Mouse (Mus musculus) erythroblast, adult 5-6 weeks (primary cell): ENCODE results near the gene Hck. TPM values are rescaled to one million over a fixed set of nuclear protein-coding genes. Genes with fewer than 3 reads are reported as not detected.

Source experiments
- ATAC-seq: replicated peaks from 2 replicates; pipeline ENCODE4 v1.8.0; 2016; ENCODE audit warnings: moderate number of reproducible peaks, mild to moderate bottlenecking, moderate TSS enrichment, inconsistent platforms; ENCODE audit not compliant: poor library complexity, low FRiP score, severe bottlenecking
- total RNA-seq, 2 experiments: library from RNA; stranded (forward) in 1 of 2; stranded (reverse) in 1 of 2; fragments of 150-400 nt in 1 of 2; fragments of 200-764, 138-1000 nt in 1 of 2; gene quantifications; 2 replicates each; pipeline versions ENCODE4 v1.2.3 to v1.2.4; 2015 to 2017; ENCODE audit warnings: low replicate concordance in 2 of 2

The Hck gene
- 19.2 and 46.6 TPM in 2 replicates for total RNA-seq (2015; ENCODE audit: low replicate concordance)
- 28.7 and 45.7 TPM in 2 replicates for total RNA-seq (2017; ENCODE audit: low replicate concordance)

DNA sequence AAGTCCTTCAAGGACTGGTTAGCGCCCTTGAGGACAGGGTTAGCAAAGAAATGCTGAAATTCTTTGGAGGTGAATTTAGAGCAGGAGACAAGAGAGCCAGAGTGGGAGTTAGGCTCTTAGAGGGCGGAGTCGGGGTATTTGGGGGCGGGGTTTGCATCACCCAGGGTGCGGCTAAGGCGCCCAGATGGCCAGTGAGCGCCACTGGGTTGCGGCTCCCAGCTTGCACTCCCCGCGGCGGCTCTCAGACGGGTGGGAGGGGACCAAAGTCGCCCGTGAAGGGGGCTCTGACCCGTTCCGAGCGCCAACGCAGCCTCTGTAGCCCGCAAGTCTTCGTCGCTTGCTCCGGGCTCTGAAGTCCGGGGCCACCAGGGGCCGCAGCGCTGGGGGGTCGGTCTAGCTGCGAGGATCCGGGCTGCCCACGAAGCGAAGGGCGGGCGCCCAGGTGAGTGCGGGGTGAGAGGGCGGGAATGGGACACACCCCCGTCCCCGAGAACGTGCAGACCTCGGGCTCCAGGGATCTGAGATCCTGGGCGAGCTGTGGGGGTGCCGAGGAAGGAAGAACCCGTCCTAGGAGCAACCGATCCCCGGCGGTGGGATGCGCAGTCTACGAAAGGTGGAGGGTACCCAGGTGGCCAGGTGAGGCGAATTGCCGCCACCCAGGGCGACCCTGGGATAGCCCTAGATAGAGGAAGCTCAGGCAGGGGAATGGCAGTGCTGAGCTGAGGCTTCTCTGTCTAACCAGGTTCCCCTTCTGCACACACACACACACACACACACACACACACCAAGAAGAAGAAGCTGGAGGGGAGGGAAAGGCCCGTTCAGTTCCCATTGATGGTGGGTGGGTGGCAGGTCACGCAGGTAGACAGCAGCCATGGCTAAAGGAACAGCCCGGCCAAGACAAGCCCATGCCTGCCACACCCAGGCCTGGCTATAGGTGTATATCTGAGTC, at the start of gene Hck:
Hck (plus strand) TSS at position 156 of the 952 bp plus-strand sequence.
- no peak for ATAC-seq

DNA sequence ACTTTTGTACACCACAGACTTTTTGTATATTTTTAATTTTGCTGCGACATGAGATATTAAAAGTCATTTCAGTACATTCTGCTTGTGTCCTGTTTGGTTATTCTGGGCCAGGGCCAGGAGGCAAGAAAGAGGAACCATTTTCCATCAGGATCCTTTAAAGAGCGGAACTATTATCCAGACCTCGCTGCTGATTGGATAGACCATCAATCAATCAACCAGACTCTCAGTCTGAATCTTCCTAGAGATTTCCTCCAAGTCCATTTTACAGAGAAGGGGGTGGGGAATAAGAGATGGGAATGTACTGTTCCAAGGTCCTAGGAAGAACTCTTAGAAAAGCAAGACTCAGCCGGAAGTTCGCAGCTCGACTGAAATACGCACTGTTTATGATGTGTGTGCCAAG, 48.1 kb upstream of the Hck start:
- ATAC-seq, result no peak

DNA sequence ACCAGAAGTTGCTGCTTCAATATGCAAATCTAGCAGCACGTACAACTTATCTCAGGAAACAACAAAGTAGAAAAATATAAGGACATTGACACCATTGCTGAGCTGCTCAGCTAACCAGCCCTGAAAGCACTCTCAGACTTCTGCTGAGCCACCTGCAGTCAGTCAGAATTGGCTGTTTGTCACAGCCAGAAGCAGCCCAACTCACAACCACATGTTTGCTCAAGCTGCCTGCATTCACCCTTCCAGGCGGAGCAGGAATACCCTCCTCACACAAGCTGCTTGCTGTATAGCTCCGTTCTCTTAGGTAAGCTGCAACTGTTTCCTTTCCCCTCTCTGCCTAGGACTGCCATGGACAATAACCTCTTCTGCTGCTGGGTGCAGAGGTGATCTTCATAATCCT, 44.9 kb upstream of the Hck start:
- no peak for ATAC-seq

DNA sequence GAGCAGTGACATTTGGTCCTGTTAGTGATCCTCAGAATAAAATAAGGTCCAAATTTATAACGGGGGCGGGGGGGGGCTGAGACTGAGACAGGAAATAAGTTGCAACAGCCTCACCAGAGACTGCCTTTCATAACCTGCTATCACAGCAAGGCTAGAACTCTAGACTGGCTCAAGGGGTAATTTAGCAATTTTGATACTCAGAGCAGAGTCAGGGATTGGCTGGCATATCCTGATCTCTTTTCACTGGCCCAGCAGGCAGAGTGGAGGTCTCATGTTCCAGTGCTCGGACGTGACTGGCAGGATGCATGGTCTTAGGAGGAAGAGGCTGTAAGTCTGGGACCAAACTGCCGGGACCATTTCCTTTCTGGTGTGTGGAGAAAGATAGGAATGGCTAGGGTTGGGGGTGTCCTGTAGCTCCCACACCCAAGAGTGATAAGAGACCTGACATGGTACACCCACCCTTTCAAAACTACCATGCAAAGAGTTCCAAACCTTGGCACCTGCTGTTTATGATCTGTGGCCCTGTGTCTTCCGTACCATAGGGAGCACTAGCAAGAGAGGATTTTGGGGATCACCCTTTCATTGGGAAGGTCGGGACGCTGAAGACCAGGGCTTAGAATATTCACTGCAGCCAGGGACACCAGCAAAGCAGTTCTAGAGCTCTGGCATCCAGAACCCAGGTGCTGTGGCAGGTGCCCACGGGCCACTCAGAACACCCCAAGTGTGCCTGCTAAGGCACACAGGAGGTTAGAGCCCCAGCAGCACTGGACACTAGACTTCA, 43.9 kb upstream of the Hck start:
- ATAC-seq, result no peak

DNA sequence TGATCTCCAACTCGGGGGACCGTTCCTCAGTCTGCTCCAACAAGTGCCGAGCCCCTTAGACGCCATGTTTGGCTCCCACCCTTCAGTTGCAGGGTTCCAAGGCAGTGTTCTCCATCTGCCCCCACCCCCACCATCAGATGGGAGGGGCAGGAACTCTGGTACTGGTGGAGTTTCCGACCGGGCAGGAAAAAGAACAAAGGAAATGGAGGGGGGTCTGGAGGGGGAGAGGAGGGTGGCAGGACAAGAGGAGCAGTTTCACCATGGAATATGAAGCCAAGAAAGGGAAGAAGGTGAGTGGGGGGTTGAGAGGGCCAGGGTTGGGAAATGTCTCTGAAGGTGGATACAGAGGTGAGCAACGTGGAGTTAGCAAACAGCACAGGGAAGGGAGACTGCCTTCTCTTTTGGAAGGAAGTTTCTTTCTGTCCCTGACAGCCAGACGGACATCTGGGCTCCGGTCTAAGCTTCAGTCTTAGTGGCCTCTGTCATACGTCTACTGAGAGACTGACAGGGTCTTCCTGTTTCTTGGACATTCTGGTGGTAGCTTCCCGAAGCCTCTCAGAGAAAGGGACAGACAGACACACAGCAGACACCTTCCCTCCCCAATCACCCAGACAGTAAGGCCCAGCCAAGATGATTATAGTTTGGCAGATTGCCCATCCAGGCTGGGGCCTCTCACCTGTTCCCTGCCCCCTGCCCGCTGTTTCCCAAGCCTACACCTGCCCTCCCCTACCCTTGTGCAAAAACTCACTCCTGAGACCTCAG, 42.3 kb upstream of the Hck start, which contains the start of gene Ccm2l:
Ccm2l (plus strand) TSS at position 209 of the 762 bp plus-strand sequence.
- ATAC-seq, result no peak

DNA sequence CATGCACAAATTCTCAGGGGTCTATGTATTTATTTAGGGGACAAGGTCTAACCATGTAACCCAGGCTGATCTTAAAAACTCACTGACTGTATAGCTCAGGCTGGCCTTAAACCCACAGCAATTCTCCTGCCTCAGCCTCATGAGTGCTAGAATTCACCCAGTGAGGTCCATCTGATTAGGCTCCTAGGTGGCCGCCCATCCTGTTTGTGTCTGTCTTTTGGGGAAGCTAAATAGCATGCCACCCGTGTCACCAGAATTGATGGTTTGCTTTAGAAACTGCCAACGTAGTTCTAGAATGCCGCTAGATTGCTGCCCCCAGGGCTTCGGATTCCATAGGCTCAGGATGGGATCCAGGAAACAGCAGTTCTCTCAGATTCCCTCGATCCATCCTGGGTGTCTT, 41.3 kb upstream of the Hck start:
- ATAC-seq, result no peak

DNA sequence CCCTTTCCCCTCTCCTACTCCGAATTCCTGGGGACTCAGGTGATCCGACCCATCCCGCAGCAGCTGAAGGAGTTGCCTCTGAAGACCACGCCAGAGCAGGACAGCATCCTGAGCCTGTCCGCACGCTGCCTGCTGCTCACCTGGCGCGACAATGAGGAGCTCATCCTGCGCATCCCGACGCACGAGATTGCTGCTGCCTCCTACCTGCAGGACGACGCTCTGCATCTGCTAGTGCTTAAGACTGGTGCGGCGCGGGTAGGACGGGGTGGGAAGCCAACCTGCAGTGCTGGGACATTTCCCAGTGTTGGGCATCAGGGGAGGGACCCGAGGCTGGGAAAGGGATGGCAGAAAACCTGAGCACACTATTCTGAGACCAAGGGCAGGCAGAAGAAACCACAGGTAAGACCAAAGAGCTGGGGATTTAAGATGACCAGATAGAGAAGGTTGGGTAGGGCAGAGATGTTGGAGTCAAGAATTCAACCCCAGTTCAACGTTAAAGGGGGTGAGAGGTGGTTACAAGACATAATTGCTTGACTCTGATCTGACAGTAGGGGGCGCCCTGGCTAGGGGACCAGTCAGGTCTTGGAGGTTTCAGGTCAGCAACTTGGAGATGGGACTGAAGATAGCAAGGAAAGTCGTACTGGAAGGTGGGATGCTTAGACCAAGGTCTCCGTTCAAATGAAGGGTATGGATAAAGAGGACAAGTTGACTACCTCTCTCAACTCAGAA, 37.3 kb upstream of the Hck start:
- ATAC-seq, result no peak

DNA sequence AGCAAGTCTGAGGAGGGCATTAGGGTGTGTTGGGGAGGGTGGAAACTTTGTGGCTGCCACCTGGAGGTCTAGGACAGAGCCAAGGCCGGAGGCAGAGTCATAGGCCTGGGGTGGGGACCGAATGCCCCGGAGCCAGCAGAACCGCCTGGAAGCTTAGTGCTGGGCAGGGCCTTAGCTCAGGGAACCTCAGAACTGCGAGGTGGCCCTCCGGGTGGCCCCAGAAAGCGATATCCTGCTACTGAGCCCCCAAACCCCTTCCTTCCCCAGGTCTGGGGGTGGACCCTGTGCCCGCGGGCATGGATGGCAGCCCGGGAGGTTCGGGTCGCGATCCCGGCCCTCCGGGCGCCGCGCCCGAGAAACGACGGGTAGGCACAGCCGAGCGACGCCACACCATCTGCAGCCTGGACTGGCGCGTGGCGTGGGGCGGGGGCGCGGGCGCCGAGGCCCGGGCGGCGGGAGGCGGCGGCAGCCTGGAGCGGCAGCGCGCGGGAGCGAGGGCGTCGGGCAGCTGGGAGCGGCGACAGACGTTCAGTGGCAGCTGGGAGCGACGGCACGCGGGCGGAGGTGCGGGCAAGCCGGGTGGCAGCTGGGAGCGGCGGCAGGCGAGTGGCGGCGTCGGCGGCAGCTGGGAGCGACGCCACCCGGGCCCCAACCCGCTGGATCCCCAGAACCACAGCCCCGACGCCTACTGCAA, 36.6 kb upstream of the Hck start:
- ATAC-seq, result no peak

DNA sequence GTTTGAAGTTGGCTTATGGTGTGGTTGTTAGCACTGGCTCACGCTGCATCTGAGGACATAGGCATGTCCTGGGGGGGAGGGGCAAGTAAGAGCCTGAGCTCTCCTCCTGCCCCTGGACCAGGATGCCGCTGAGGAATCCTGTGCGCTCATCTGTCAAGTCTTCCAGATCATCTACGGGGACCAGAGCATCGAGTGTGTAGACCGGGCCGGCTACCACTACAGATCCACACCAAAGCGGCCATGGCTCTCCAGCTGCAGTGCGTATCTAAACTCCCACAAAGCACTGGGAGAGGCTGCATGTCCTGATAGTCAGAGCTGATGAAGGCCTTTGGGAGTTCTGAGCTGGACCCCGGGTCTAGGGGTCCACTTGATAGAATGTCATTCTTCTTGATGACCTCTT, 33.6 kb upstream of the Hck start:
- ATAC-seq, result no peak

DNA sequence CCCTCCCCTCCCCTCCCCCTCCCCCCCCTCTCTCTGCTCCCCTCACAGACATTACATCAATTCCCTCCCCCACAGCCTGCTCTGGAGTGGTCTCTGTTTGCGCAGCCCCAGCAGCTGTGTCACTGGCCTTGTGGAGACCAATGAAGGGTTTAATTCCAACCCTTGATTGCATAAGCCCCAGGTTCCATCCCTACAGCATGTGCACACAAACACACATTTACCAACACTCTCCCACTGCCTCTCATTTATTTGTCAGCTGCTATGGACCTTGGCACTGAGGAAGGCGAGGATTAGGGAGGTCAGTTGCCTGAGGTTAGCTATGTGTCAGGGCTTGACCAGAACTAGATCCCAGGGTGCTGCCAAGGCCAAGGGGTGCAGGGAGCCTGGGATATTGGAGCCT, 32.3 kb upstream of the Hck start:
- ATAC-seq, result no peak

DNA sequence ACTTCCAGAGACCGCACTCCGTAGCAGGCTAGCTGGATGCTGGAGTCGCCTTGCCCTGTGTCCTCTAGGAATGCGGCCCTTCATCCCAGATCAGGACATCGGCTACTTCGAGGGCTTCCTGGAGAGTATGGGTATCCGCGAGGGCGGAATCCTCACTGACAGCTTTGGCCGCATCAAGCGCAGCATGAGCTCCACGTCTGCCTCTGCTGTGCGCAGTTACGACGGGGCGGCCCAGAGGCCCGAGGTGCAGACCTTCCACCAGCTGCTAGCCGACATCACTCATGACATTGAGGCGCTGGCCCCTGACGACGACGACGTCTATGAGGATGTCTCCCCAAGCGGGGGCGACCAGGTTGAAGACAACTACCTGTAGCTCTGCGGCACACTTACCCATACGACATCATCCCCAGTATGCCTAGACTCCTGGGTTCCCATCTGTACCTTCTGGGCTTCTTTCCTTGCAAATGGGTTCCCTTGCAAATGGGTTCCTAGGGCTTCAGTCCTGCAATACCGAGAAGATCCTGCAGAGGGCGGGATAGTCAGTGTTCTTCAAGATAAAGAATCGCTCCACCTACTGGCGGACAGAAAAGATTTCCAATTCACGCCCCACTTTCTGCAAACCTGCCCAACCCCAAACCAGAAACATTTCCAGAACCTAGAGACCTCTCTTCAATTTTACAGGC, 27.3 kb upstream of the Hck start:
- ATAC-seq, result peak; percentile 60; the same call in 1 of the 2 replicates

DNA sequence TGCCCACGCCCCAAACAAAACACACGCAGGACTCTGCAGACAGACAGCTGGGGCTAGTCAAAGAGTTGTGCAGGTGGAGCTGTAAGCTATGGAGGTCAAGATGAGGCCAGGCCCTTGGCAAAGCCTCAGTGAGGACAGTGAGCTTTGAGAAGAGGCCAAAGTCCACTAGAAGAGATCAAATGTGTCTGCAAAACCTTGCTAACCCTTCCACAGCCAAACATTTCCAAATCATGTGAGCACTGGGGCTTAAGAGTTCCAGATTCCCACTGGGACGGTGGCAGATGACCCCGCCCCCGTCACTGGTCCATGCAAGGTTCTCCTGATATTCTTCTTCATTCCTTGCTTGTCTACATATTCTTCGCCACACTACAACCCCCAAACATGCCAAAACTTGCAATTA, 26.4 kb upstream of the Hck start:
- no peak for ATAC-seq

DNA sequence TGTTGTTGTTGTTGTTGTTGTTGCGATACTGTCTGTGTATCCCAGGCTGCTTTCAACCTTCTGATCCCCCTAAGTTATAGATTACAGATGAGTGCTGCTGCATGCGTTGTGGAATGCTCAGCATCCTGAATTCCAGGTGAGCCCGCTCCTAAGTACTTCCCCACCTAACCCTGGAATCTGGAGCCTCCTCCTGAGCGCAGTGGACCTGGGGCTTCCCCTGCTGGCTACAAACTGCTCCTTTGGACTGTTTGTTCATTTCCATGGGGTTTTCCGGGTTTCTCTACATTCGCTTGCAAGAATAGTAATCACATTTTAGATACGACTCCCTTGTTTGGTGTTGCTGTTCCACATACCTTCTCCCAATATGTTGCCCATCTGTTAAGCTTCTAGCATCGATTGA, 25.0 kb upstream of the Hck start:
- no peak for ATAC-seq

DNA sequence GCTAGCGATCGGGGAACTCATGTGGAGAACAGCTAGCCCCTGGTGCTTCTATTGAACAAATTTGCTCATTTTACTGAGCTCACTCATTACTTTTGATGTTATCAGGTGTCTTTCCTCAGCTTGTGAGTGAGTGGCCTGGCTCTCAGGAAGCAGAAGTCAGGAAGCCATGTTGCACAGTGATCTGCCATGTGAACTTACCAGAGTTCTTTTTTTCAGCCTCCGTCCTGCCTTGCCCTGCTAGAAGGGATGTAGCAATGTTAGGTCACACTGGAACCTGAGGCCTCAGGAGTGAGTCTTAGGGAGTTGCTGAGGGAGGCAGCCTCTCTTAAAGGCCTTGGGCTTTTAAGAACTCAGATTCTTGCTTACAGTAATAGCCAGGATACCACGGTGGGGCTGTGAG, 24.4 kb upstream of the Hck start:
- ATAC-seq, result no peak

DNA sequence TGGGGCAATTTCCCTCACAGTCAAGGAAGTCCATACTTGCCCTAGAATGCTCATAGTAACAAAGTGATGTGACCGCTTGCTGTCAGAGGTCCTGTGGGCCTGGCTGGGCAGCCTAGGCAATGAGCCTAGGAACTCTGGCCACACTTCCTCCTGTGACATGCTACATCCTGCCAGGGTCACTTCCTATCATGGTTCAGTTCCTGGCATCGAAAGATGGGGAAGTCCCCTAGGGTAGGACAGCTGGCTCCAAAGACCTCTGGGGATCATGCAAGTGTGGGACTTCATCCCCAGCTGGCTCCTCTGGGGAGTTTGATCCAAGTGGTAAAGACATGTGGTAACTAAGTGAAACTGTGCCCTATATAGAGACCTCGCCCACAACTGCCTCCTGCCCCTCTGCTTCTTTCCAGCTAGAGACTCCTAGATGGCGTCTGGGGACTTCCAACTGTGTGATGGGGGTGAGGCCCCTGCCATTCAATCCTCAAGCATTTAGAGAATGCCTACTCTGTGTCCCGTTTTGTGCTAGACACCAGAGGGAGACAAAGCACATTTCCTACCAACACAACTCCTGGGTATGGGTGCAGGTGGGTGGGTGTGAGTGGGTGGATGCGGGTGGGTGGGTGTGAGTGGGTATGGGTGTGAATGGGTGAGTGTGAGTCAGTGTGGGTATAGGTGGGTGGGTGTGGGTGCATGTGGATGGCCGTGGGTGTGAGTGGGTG, 23.8 kb upstream of the Hck start:
- ATAC-seq, result 0 out of 2 replicates have a peak, but pooled peaks have one; percentile 31

DNA sequence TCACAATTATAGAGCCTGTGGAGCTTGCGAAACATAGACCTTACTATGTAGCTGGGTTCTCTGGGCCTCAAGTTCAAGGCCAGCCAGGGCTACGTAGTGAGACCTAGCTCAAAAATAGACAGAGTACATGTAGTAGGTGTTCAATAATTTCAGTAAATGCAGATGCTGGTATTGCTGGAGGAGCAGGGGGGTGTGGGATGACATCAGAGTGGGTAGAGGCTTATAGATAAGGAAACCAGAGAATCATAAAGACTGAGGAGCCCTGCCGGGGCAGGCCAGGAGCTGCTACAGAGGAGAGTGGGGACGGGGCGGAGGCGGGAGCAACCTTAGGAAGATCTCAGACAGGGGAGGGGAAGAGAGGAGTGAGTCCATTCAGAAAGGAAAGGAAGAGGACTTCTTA, 22.7 kb upstream of the Hck start:
- ATAC-seq, result no peak

DNA sequence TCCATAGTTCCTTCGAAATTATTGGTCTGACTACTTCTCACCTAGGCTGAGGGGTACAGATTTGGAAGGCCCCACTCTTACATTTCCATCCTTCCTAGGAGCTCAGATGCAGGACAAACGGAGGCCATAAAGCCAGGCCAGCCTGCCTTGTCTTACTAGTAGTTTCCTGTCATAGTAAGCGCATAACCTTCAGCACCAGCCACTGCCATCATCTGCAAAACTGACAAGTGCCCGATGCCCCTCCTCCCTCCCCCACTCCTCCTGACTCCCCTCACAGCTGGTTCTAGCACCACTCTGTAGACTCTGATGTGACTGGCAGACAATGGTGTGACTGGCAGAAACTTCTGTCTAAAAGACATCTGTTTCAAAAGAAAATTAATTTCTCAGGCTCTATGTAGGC, 22.1 kb upstream of the Hck start:
- no peak for ATAC-seq

DNA sequence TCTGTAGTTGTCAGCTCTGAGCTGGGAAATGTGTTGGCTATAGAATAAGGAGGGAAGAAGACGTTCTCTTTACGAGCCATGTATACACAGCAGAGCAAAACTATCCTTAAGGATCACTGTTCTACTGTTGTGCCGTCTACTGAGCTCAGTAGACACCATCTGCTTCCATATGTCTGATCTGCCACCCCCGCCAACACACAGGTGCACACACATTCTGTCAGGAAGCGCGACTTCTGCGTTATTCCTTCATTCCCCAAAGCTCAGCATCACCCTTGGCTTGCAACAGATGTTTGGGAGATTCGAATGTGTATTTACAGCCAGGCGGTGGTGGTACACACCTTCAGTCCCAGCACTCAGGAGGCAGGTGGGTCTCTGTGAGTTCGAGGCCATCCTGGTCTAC, 21.2 kb upstream of the Hck start:
- no peak for ATAC-seq
